Mouse (Mus musculus) adrenal gland, postnatal 25 days (tissue): ENCODE results near the gene Cntrl. TPM values are rescaled to one million over a fixed set of nuclear protein-coding genes. Genes with fewer than 3 reads are reported as not detected.

Experiments
- DNase-seq: peaks from one replicate; pipeline ENCODE4 v3.0.0; 2021; ENCODE audit warnings: mixed read lengths
- total RNA-seq: library from RNA; stranded (reverse); gene quantifications from 2 replicates; pipeline ENCODE4 v1.2.3, GENCODE M21; 2021

The Cntrl gene
- total RNA-seq, 1 experiment from 2014 or later: 28.4 TPM

DNA sequence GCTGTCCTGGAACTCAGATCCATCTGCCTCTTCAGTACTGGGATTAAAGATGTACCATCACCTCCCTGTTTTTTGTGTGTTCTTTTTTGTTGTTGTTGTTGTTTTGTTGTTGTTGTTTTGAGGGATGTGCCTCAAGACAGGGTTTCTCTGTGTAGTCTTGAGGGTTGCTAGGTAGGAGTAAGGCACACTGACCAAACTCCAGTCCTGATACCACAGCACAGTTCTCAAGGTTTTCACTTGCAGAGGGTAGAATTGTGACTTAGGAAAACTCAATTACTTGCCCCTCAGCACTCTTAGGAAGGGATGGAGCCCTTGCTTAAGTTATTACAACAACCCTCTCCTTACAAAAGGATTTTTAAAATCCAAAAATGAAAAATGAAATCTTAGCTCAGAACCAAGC, 22.2 kb downstream of the Cntrl start:
- no peak for DNase-seq

DNA sequence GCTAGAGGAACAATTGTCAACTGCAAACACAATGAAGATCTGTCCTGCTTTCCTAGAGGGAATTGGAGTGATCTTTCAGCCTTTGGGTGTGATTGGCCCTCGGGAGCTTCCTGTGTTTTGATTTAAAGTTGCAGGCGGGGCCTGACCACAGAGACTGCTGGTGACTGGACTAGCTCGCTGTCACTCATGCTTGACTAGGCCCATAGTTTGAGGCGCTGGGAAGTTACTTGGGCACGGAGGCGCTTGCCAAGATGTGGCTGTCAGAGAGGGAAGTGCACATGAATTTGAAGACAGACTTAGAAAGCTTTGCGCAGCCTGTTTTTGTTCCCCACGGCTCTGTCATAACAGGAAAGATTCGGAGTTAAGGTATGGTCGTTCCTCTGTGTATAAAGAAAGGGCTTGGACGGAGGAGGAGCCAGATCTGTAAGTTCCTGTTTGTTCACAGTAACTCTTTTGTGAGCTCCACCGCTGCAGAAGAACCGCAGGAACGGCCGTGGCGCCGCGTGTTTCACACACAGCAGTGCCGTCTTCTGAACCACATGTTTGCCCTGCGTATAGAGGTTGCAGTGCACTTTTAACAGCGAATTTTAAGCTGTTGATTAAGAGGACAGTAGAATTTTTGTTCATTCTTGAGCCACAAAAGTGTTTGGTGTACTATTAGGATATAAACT, 22.8 kb downstream of the Cntrl start:
- peak; percentile 92 for DNase-seq

DNA sequence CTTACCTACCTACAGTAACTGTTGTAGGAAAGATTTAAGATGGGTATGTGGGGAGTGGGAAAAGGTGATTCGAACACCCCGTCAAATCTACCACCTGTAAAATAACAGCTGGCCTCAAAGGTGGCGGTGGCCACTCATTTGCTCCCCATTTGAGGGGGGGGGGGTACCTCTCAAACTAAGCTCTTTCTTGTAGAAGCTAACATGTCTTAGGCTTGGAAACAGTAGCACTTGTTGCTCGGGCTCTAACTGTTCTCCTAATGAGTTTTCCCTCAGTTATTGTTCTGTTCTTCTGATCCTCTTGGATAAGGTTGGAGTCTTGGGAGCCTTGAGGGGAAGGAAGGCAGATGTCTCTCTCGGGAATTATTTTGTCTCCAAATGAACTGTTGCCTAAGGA, 23.4 kb downstream of the Cntrl start:
- DNase-seq: no peak

DNA sequence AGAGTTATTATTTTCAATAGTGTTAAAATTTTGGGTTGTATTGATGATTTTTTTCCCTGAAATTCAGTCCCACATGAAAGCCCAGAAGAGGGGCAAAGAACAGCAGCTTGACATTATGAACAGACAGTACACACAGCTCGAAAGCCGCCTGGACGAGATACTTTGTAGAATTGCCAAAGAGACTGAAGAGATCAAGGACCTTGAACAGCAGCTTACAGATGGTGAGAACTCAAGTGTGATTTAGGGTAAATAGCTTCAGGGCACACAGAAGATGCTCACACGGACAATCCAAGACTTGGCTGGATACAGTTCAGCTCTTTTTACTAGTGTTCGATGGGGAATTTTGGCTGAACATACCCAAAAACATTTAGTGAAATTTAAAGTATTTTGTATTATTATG, 24.6 kb downstream of the Cntrl start:
- no peak for DNase-seq

DNA sequence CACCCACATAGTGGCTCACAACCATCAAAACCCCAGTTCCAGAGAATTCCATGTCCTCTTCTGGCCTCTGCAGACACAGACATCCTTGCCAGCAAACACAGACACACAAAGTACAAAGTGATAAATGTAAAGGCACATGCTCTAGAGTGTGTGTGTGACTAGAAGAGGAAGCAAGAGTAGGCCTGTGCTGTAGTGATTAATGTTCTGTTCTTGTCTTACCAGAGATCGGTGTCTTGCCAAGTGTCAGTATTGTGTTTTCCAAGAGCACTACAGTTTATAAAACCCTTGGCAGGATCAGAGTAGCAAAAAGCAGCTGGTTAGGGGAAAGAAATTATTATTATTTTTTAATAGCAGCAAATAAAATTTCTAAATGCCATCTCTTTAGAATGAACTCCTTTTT, 29.3 kb downstream of the Cntrl start:
- DNase-seq: no peak

DNA sequence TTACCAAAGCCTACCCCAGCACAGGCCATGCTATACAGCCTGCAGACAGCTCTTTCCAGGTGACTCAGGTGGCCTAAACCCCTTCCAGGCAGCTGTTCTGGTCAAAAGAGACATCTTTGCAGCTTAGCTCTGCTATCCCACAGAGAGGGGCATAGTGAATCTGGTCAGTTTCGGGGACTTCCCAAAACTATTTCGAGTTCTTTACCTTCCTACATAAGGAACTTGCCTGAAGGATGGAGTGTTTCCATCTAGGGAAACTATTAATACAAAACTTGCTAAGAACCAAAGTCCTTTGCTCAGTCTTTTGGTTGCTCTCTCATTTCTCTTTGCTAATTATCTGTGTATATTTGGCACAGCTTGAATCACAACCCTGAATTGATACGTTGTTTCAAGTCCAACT, 32.4 kb downstream of the Cntrl start:
- DNase-seq: no peak

DNA sequence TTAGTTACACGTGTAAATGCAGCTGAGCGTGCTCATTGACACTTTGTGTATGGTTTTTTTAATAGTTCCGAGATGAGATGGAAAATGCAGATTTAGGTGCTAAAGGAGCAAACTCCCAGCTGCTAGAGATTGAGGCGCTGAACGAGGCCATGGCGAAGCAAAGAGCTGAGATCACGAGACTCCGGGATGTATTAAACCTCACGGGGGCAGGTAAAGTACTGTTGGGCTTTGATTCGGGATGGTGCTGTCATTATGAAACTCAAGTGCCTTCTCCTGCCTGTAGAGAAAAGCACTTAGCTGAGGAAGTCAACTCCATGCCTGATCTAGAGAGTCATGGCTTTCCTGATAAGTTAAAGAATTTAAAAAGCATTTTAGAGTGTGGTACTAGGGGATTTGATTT, 39.5 kb downstream of the Cntrl start:
- DNase-seq: no peak

DNA sequence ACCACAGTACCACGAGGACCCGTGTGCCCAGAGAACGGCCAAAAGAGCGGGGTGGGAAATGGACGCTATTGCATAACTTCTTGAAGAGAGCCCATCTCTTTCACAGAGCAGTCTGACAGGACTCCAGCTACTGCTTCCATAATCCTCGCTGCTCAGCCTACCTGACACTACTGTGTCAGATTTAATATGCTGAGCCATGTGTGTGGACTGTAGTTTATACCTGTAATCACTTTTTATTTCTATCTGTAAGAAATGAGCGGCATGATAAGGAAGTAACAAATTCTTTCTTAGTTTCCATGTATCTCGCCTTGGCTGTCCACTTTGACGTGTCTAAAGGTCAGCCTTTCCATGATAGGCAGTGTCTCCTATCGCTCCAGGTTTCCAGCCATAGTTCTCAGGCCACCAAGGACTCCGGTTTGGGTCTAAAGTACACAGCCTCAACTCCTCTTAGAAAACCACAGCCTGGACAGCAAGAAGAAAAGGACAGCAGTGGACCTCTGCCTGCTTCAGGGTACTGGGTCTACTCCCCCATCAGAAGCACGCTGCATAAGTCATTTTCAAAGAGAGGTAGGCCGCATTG, 42.1 kb downstream of the Cntrl start:
- no peak for DNase-seq

DNA sequence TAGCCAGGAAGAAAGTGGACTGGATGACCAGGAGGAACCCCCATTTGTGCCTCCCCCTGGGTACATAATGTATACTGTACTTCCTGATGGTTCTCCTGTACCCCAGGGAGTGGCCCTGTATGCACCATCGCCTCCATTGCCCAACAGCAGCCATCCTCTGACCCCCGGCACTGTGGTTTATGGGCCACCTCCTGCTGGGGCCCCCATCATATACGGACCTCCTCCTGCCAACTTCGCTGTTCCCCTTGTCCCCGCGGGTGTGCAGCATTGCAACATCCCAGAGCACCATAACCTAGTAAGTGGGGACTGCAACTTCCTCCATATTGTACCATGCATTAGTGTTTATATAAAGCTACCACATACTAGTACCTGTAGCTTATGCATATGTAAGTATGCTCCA, 43.9 kb downstream of the Cntrl start:
- no peak for DNase-seq

DNA sequence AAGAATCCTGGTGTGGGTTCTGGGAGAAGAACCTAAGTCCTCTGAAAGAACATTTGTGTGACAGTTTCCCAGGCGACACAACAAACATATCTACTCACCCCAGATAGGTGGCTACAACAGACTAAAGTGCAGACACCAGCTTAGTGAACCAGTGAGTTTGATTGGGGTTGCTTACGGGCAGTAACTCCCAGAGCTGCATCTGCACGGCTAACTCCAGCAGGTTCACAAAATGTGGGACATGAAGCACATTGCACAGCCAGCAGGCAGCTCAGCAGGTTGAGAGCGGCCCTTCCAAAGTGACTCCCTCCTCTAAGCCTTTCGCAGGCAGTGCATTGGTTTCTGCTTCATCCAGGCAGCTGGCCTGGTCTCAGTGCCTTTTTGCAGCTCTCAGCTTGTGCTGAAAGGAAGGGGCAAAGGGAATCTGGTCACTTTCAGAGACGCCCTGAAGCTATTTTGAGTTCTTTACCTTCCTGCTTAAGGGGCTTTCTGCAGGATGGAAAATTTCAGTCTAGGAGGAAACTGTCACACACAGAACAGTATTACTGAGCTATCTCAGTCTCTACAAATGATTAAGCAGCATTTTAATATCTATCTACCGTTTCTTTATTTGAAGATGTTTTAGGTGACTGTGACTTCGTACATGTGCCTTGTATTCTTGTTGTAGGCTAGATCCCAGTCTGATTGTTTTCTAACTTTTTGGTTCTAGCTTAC, 44.7 kb downstream of the Cntrl start:
- DNase-seq: no peak

DNA sequence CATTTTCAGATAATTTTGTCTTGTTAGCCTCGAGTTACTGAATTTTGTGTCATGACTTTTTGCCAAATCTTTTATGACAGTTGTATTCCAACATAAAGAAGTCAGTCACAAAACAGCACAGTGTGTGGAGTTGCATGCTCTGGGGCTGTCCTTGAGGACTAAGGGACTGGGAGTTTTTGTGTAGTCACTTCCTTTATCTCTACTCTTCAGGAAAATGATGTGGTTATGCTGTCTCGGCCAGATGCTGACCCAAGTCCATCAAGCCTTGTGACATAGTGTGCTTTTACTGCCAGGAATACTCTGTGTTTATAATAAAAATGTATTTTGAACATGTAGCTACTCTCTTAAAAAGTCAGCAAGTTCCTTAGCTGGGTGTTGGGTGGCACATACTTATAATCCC, 47.7 kb downstream of the Cntrl start:
- DNase-seq: no peak

DNA sequence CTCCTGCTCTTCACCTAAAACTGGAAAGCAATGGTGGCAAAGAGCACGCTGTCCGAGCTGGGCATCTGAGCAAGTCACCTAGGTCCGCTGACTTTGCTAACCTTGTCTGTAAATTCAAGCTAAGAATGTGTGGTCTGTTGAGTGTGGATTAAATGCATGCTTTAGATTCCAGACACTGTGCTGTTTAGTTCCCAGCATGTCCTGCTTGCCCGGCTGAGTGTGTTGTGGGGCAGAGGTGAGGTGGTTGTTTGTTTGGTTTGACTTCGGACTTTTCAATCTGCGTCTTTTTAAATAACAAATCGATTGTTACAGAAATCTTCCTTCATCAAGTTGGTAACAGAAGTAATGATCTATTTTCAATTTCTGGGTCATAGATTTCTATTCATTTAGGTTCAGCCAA, 48.5 kb downstream of the Cntrl start:
- DNase-seq: no peak

DNA sequence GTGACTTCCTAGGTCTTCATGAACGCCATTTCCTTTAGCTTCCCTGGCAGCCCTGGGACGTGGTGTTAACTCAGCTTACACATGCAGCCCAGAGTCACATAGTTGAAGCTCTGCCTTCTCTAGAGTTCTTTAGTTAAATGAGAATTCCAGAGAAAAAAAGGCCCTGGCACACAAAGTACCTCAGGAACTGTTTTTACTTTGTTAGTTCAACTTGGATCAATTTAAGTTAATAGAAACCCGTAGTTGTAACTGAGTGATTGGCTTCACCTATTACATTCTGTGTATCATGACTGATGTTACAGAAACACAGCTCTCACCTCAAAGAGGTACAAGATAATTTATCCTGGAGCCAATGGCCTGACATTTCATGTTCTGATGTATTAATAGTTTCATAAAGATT, 49.1 kb downstream of the Cntrl start:
- DNase-seq: no peak

DNA sequence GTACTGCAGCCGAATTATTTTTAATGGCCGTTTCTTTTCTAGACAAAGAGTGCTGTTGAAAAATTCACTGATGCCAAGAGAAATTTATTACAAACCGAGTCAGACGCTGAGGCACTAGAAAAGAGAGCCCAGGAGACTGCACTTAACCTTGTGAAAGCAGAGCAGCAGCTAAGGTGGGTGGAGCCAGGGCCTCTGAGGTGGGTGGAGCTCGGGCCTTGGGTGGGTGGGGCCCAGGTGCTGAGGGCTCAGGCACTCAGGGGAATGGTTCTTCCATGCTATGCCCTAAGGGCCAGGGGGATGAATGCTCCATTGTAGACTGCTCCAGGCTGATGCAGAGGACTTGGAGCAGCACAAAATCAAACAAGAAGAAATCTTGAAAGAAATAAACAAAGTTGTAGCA, 50.9 kb downstream of the Cntrl start:
- DNase-seq: peak; percentile 62

DNA sequence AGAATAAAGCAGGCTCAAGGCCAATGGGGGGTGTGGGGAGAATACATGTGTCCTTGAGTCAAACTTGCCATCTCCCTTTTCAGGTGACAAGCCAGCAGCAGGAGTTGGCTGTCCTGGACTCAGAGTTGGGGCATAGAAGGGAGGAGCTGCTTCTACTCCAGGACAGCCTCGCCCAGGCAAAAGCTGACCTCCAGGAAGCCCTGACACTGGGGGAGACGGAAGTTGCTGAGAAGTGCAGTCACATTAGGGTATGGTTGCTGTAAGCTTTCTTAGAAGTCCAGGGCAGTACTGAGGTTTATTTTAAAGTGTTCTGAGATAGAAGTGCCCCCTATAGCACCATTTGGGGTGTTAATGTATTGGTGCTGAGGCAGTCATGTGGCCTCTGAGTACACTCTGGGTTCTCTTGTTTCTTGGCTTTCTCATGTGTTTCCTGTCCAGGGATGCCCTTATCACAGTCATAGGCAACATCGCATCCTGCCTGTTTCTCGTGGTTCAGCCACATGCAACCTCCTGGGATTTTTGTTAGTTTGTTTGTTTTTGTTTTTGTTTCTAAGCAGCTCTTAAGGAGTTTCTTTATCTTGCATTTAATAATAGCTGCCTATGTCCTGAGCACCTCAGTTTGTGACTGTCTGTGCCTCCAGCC, 52.7 kb downstream of the Cntrl start:
- DNase-seq: no peak

DNA sequence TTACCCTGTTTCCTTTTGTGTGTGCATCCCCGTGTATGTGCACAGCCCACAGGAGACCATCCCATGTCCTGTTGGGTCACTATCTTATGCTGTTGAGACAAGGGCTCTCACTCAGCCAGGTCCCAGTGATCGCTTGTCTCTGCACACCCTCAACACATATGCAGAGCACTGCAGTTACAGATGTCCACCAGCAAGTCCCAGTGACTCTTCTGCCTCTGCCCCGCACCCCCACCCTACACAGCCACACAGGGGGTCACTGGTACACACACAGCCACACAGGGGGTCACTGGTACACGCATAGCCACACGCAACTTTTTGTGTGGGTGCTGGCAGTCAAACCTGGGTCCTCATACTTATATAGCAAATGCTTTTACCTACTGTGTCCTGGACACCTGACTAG, 54.1 kb downstream of the Cntrl start:
- DNase-seq: no peak

DNA sequence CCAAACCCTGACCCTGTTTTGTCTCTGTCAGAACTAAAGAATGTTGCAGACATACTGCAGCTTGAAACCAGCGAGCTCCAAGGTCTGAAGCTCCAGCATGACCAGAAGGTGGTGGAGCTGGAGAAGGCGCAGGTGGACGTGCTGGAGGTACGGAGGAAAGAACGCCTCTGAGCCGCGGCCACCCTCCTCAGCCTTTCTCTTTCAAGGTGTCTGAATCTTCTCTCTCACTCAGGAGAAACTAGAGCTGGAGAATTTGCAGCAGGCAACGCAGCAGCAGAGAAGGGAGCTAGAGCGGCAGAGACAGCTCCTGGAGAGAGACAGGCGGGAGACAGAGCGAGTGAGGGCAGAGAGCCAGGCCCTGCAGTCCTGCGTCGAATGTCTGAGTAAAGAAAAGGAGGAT, 56.1 kb downstream of the Cntrl start:
- DNase-seq: no peak

DNA sequence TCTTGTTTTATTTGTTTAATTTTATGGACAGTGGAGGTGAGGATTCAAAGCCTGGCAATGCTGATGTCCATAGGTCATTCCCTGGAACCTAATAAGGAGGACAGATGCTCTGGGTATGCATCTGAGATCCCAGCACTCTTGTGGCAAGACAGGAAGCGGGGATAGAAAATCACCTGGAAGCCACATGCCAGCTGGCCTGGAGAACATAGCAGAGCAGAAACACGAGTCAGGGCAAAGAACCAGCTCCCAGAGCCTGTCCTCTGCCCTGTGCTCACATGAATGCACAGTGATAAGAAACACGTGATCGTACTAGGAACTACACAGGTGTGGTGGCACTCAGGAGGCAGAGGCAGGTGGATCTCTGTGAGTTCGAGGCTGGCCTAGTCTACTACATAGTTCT, 57.5 kb downstream of the Cntrl start:
- no peak for DNase-seq

DNA sequence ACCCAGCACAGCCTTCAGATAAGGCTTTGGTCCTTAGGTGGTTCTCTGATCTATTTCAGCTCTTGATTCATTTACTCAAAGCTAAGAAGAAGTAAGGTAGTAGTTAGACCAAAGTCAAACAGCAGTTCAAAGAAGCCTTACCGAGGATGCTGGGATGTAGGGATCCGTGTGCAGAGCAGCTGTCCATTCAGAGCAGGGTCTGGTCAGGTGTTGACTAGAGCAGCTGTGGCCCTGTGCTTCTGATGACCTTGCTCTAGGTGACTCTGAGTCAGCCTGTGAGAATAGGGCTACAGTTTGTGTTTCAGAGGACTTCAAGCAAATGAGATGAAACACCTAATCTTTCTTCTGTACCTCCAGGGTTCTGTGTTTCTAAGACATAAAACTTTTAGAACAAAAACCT, 60.2 kb downstream of the Cntrl start:
- no peak for DNase-seq

DNA sequence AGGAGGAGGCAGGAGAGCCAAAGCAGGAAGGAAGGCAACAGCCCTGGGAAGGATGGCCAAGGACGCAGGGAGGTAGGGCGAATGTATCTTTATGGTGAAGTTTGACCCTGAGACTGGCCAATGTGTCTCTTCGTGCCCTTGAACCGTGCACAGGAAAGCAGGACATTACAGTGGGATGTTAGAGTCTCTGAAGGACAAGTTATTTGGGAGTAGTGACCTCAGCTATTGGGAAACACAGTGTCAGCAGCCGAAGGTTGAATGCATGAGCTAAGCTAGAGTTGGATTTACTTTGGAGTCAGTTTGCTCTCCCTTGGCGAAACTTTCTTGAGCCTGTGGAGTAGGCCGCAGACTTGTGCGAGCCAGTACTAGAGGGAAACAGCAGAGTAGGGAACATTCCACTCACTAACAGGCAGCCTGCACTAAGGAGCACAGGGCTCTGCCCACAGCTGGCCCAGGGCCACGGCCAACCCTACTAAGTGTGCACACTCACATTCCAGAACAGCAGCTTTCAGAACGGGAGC, 62.1 kb downstream of the Cntrl start:
- DNase-seq: peak; percentile 60

DNA sequence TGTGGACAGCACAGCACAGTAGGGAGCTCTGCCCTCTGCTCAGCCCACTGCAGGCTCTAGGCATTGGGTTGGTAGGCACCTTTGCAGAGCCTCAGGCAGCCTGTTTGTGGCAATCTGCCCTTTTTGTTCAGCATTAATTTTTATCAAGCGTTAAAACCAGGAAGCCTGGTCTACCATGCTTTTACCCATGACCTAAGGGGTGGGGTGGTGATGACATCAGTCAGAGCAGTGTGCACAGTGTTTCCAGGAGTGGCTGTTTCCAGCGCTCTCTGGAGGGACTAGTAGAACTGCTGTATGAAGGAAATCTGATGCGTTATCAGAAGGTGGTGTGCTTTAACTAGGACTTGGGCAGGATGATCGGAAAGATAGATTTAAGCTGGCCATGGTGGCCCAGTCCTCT, 63.0 kb downstream of the Cntrl start:
- no peak for DNase-seq

DNA sequence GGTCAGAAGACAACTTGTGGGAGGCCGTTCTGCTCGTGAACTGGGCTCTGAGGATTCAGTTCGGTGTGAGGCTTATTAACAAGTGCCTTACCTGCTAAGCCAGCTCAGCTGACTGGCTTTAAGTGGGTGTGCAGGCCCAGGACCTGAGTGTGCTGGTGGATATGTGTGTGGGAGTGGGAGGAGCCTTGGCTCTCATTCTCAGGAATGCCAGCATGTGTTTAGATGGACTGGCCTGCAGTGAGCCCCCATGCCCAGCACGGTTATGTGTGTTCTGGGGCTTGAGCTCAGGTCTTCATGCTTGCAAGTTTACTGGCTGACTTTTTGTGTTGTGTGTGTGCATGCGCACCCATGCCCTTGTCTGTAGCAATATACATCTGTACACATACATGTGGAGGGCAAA, 64.4 kb downstream of the Cntrl start:
- no peak for DNase-seq

DNA sequence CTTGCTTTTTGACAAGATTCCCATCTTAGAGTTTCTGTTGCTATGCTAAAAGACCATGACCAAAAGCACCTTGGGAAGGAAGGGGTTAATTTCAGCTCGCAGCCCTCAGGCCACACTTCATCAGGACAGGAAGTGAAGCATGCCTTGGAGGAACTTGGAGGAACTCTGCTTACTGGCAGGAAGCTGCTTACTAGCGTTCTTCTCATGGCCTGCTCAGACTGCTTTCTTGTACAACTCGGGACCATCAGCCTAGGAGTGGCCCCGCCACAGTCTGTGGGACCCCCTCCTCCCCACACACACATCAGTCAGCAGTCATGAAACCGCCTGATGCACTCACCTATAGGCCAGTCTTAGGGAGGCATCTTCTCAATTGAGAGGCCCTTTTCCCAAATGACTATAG, 64.8 kb downstream of the Cntrl start:
- no peak for DNase-seq
